Mouse (Mus musculus) stomach, postnatal 0 days (tissue): ENCODE data around the gene Rgs4. TPM values are rescaled to one million over a fixed set of nuclear protein-coding genes. Genes with fewer than 3 reads are reported as not detected.

ENCODE experiments used
- ATAC-seq: fragments of 200-750 bp; cut with Nextera tagmentation; 2 replicates; pipeline ENCODE4 v1.8.0; 2017; ENCODE audit not compliant: low FRiP score, low TSS enrichment
- DNase-seq: peaks from one replicate; pipeline ENCODE4 v3.0.0-alpha.2; 2016; ENCODE audit warnings: low spot score
- H3K27ac ChIP-seq: fragments of 300-500 bp; sonication (generic); replicated peaks from 2 replicates; pipeline ENCODE4 v1.5.1; 2014; ENCODE audit warnings: mild to moderate bottlenecking, control low read depth
- H3K27me3 ChIP-seq: fragments of 300-500 bp; sonication (generic); 2 replicates; pipeline ENCODE4 v1.6.1; 2014; ENCODE audit warnings: low read length; ENCODE audit not compliant: control insufficient read depth, insufficient read depth
- H3K36me3 ChIP-seq: fragments of 300-500 bp; sonication (generic); 2 replicates; pipeline ENCODE4 v1.6.1; 2014; ENCODE audit warnings: low read length, mixed read lengths; ENCODE audit not compliant: control insufficient read depth, insufficient read depth
- H3K4me1 ChIP-seq: fragments of 300-500 bp; sonication (generic); replicated peaks from 2 replicates; pipeline ENCODE4 v1.6.1; 2014; ENCODE audit warnings: antibody characterized with exemption; ENCODE audit not compliant: control insufficient read depth, insufficient read depth
- H3K4me2 ChIP-seq: fragments of 300-500 bp; sonication (generic); replicated peaks from 2 replicates; pipeline ENCODE4 v1.6.1; 2014; ENCODE audit warnings: low read depth, mild to moderate bottlenecking, control low read depth, moderate library complexity
- H3K4me3 ChIP-seq: fragments of 300-500 bp; sonication (generic); 2 replicates; pipeline ENCODE4 v1.5.1; 2014; ENCODE audit warnings: low read depth, low read length, control low read depth
- H3K9ac ChIP-seq: fragments of 300-500 bp; sonication (generic); 2 replicates; pipeline ENCODE4 v1.6.1; 2014; ENCODE audit warnings: mild to moderate bottlenecking, low read length, control low read depth, mixed read lengths
- H3K9me3 ChIP-seq: fragments of 300-500 bp; sonication (generic); 2 replicates; pipeline ENCODE4 v1.6.1; 2016; ENCODE audit warnings: low read length; ENCODE audit not compliant: control insufficient read depth
- CTCF ChIP-seq: IDR thresholded peaks from 2 replicates; pipeline ENCODE4 v1.5.1; 2016; ENCODE audit warnings: antibody characterized with exemption, low read depth, mild to moderate bottlenecking, moderate library complexity
- EP300 ChIP-seq: optimal IDR thresholded peaks from 2 replicates; pipeline ENCODE3; 2016; ENCODE audit warnings: antibody characterized with exemption
- WGBS: fragments of 180-500 bp; shearing (Covaris S2); extraction: QIAGEN DNeasy Blood & Tissue Kit; methylation state at CpG from one replicate; pipeline ENCODE4 v1.1.7; 2014; 5-methylcytosine and 5-hydroxymethylcytosine counted together
- polyA plus RNA-seq: library from polyadenylated mRNA; unstranded; fragments of >200 nt; fragmentation: Nextera tagmentation; extraction: Ambion mirVana; gene quantifications from 2 replicates; pipeline ENCODE4 v1.2.1, GENCODE M21; 2015

Gene Rgs4
- polyA plus RNA-seq, 1 experiment from 2014 or later, result 8.4 TPM

DNA sequence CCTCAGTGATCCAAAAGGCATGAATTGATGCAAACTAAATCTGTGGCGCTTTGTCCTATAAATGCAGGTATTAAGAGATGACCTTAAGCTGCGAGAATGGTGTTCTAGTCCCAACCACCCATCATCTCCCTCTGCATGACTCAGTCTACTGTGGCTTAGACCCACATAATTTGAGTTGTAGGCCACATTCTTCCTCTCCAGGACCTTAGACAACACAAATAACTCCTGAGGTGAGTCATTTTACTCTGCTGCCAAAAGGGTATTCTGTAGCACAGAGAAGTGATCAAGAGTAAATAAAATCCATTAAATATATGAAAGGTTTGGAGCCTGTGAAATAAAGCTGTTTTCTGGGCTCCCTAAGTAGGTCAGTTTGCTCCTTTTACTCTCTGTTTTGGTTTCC is 48.3 kb downstream of the Rgs4 start:
- DNase-seq (no peak), ATAC-seq (no peak)
- H3K27me3 ChIP-seq, result no peaks in the 10 kb centered on the region
- H3K4me3 ChIP-seq, result no peak overlapping the region
- TF ChIP-seq EP300 (no peak), CTCF (no peak)
- no peaks in the 10 kb centered on the region for H3K36me3 ChIP-seq
- no peaks in the 10 kb centered on the region for H3K4me1 ChIP-seq
- H3K4me2 ChIP-seq, result no peak overlapping the region
- H3K9me3 ChIP-seq, result no peaks in the 10 kb centered on the region
- H3K9ac ChIP-seq, result no peak overlapping the region
- H3K27ac ChIP-seq, result no peak overlapping the region
- 86% methylated on average over 2 of the region's 2 CpGs for WGBS

DNA sequence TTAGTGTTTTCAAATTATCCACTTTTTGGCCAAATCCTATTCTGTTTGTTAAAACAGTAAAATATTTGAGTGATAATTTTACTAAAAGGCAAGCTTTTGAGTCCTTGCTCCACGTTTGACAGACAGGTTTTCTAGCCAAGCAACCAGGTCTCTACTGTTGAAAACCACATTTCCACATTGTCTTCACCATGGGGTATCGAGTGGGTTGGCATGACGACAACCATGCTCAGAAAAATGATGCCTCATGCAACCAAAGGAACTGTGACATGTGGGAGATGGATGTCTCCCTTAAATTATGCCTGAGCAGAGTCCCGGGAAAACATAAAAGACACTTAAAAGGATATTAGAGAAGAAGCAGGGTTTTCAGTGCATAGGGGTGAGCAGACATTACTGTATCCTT is 50.2 kb downstream of the Rgs4 start:
- no peaks in the 10 kb centered on the region for H3K9me3 ChIP-seq
- no peak overlapping the region for H3K9ac ChIP-seq
- H3K27ac ChIP-seq, result no peak overlapping the region
- ATAC-seq (no peak), DNase-seq (no peak)
- WGBS, result 70% methylated on average over 4 of the region's 4 CpGs
- no peak overlapping the region for H3K4me3 ChIP-seq
- no peaks in the 10 kb centered on the region for H3K27me3 ChIP-seq
- no peak overlapping the region for H3K4me2 ChIP-seq
- no peak for TF ChIP-seq EP300
- TF ChIP-seq CTCF, result no peak
- no peaks in the 10 kb centered on the region for H3K4me1 ChIP-seq
- no peaks in the 10 kb centered on the region for H3K36me3 ChIP-seq

DNA sequence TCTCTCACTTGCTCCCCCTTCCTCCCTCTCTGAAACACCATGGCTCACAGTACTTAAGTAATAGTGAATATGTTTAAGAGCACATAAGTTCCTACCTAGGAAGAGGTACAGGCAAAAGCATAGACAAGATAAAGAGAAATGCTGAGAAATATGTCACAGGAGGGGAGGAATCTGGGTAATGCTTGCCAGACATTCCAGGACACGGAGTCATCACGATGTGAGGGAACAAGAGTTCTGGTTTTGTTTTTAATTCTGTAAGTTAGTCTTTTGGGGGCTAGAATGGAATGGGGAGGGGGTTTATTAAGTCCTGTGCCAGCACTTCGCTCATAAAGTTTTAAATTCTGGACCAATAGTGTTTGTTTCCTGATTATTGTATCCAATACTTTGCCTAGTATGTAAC is 52.1 kb downstream of the Rgs4 start:
- DNase-seq (no peak), ATAC-seq (no peak)
- WGBS, result 68% methylated on average over 3 of the region's 3 CpGs

DNA sequence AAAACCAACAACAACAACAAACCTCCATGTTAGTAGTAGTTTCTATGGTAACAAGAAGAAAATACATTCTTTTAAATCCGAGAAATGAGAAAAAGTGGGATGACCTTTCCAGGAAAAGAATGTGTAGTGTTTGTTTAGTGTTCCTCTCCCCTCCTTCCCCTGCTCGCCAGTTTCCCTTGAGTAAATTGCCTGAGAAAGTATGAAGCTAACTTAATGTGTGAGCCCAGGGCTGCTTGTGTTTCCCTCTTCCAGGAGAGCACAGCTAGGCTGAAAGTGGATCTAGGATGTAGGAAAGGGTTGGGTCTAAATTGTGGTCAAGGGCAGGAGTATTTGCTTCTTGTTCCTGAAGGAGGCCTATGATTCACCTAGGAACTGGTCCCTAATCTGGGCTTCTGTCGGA is 53.9 kb downstream of the Rgs4 start:
- 41% methylated on average over 3 of the region's 3 CpGs for WGBS

More for the DNA sequence above, 52.1 kb downstream of the Rgs4 start:
- H3K36me3 ChIP-seq, result no peaks in the 10 kb centered on the region
- no peak overlapping the region for H3K4me2 ChIP-seq
- no peak overlapping the region for H3K27ac ChIP-seq
- H3K9ac ChIP-seq, result no peak overlapping the region
- H3K4me3 ChIP-seq, result no peak overlapping the region
- H3K9me3 ChIP-seq, result no peaks in the 10 kb centered on the region
- H3K4me1 ChIP-seq, result no peaks in the 10 kb centered on the region
- TF ChIP-seq EP300 (no peak), CTCF (no peak)
- H3K27me3 ChIP-seq, result no peaks in the 10 kb centered on the region

DNA sequence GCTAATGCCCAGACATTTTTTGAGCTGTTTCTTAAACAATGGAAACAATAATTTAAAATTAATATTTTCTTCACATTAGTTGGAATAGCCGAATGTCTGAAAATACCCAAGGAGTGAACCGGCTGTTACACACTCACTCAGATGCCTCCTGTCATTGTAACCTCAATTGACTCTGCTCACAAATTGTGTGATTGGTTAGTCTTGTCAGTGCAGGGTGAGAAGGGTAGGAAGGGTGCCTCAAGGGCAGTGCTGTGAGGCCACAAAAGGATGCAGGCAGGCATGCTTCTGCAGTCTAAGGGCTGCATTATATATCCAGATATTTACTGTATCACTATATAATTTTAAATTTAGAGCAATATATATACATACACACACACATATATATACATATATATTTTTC is 54.4 kb downstream of the Rgs4 start:
- ATAC-seq, result no peak
- H3K4me1 ChIP-seq, result no peaks in the 10 kb centered on the region
- no peaks in the 10 kb centered on the region for H3K36me3 ChIP-seq
- H3K4me2 ChIP-seq, result no peak overlapping the region
- no peak overlapping the region for H3K27ac ChIP-seq
- H3K9me3 ChIP-seq, result no peaks in the 10 kb centered on the region
- WGBS, result 77% methylated on average over 2 of the region's 2 CpGs
- no peak for DNase-seq
- no peak for TF ChIP-seq EP300
- TF ChIP-seq CTCF, result no peak
- no peak overlapping the region for H3K4me3 ChIP-seq
- H3K27me3 ChIP-seq, result no peaks in the 10 kb centered on the region
- H3K9ac ChIP-seq, result no peak overlapping the region

More for the DNA sequence above, 53.9 kb downstream of the Rgs4 start:
- no peak overlapping the region for H3K4me3 ChIP-seq
- H3K27ac ChIP-seq, result no peak overlapping the region
- H3K9ac ChIP-seq, result no peak overlapping the region
- no peaks in the 10 kb centered on the region for H3K9me3 ChIP-seq
- no peaks in the 10 kb centered on the region for H3K4me1 ChIP-seq
- H3K36me3 ChIP-seq, result no peaks in the 10 kb centered on the region
- TF ChIP-seq EP300 (no peak), CTCF (no peak)
- no peak for DNase-seq
- ATAC-seq, result no peak
- H3K4me2 ChIP-seq, result no peak overlapping the region
- H3K27me3 ChIP-seq, result no peaks in the 10 kb centered on the region

Other genes with a start within 250 kb of the Rgs4 start
- gene Nuf2, start 216.2 kb downstream of the Rgs4 start, polyA plus RNA-seq, result 10.7 and 14.0 TPM in 2 replicates
- 12.2 and 12.8 TPM in 2 replicates for gene Rgs5, start 92.1 kb downstream of the Rgs4 start, polyA plus RNA-seq
- gene Ccdc190, start 181.0 kb upstream of the Rgs4 start, polyA plus RNA-seq, result 0.08 and 0.11 TPM in 2 replicates
- 28.9 and 38.8 TPM in 2 replicates for gene Hsd17b7, start 221.6 kb upstream of the Rgs4 start, polyA plus RNA-seq